Mouse (Mus musculus) forebrain, embryonic 10.5 days (tissue): ENCODE data around the gene Itgam. TPM values are rescaled to one million over a fixed set of nuclear protein-coding genes. Genes with fewer than 3 reads are reported as not detected.
"Not testable (repeated sequence)": the region's sequence is repeated elsewhere in the genome, so short reads cannot be mapped to it uniquely, and the experiment has no call there.

Source experiments
- DNase-seq: peaks from one replicate; pipeline ENCODE4 v3.0.0-alpha.2; 2017; ENCODE audit warnings: low spot score; ENCODE audit errors: extremely low spot score
- H3K27ac ChIP-seq: fragments of 300-500 bp; sonication (generic); 2 replicates; pipeline ENCODE4 v1.5.1; 2016; ENCODE audit warnings: mild to moderate bottlenecking
- H3K27me3 ChIP-seq: fragments of 300-500 bp; sonication (generic); 2 replicates; pipeline ENCODE4 v1.6.1; 2016; ENCODE audit warnings: mild to moderate bottlenecking; ENCODE audit not compliant: poor library complexity, severe bottlenecking
- H3K36me3 ChIP-seq: fragments of 300-500 bp; sonication (generic); replicated peaks from 2 replicates; pipeline ENCODE4 v1.6.1; 2016; ENCODE audit warnings: mild to moderate bottlenecking, moderate library complexity
- H3K4me1 ChIP-seq: fragments of 300-500 bp; sonication (generic); 2 replicates; pipeline ENCODE4 v1.6.1; 2016
- H3K4me3 ChIP-seq: fragments of 300-500 bp; sonication (generic); 2 replicates; pipeline ENCODE4 v1.5.1; 2016; ENCODE audit warnings: mild to moderate bottlenecking, moderate library complexity
- H3K9me3 ChIP-seq: fragments of 300-500 bp; sonication (generic); 2 replicates; pipeline ENCODE4 v1.6.1; 2016; ENCODE audit warnings: mild to moderate bottlenecking, moderate library complexity
- WGBS: fragments of 180-500 bp; shearing (Covaris S2); methylation state at CpG from one replicate; pipeline ENCODE4 v1.1.7; 2016; 5-methylcytosine and 5-hydroxymethylcytosine counted together
- polyA plus RNA-seq: library from polyadenylated mRNA; unstranded; fragments of >200 nt; fragmentation: Nextera tagmentation; extraction: Ambion mirVana; gene quantifications from 2 replicates; pipeline ENCODE4 v1.2.1, GENCODE M21; 2016

The Itgam gene
- polyA plus RNA-seq, 1 experiment from 2014 or later: 0.40 TPM

- not testable (repeated sequence) for H3K36me3 ChIP-seq, H3K4me3 ChIP-seq, H3K9me3 ChIP-seq, H3K4me1 ChIP-seq, H3K27ac ChIP-seq, H3K27me3 ChIP-seq, DNase-seq
- WGBS: 85% methylated on average over 8 of the region's 8 CpGs
Observed at GRCm38 (mm10) chr7:128158688-128159354, 96.4 kb downstream of the Itgam start.

DNA sequence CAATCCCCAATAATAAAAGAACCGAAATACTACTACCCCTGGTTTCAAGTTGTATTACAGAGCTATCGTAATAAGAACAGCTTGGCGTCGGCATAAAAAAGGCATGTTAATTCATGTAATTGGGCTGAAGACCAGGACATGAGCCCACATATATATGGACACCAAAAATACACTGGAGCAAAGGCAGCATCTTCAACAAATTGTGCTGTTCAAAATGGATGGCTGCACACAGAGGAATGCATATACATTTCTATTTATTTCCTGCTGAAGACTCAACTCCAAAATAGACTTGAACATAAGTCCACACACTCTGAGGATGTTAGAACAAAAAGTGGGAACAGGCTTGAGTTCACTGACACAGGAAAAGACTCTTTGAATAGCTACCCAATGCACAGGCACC lies 101.6 kb downstream of the Itgam start:
- no peak overlapping the region for H3K27ac ChIP-seq
- no peaks in the 10 kb centered on the region for H3K27me3 ChIP-seq
- H3K4me1 ChIP-seq: no peaks in the 10 kb centered on the region
- 92% methylated on average over 4 of the region's 4 CpGs for WGBS
- H3K4me3 ChIP-seq: no peak overlapping the region
- no peaks in the 10 kb centered on the region for H3K9me3 ChIP-seq
- no peaks in the 10 kb centered on the region for H3K36me3 ChIP-seq
- no peak for DNase-seq

DNA sequence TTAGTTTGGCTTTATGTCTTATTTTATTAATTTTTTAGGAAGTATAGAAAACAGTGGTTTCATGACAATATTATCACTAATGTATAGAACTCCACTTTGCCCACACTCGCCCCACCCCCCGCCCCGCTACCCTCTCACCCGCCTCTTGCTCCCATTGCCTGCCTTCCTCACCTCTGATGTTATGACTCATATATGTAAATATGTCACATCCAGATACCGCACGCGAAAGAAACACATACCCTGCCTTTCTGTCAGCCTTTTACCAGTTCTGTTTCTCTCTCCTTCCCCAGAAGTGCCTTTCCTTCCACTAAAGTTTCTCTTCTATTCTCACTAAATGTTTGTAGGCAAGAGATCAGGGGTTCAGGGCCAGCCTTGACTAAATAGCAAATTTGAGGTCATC lies 104.0 kb downstream of the Itgam start:
- H3K4me1 ChIP-seq: no peaks in the 10 kb centered on the region
- no peaks in the 10 kb centered on the region for H3K27me3 ChIP-seq
- WGBS: 93% methylated on average over 7 of the region's 7 CpGs
- H3K9me3 ChIP-seq: no peaks in the 10 kb centered on the region
- no peak overlapping the region for H3K4me3 ChIP-seq
- no peaks in the 10 kb centered on the region for H3K36me3 ChIP-seq
- H3K27ac ChIP-seq: no peak overlapping the region
- no peak for DNase-seq

Other genes with a start within 250 kb of the Itgam start
- 23.7 and 24.6 TPM in 2 replicates for gene Stx4a, start 238.3 kb upstream of the Itgam start, polyA plus RNA-seq
- gene Stx1b, start 238.1 kb upstream of the Itgam start, polyA plus RNA-seq: 5.5 and 6.1 TPM in 2 replicates
- gene Zfp646, start 186.4 kb upstream of the Itgam start, polyA plus RNA-seq: 18.6 and 19.5 TPM in 2 replicates
- gene Zfp668, start 185.8 kb upstream of the Itgam start, polyA plus RNA-seq: 39.9 and 41.8 TPM in 2 replicates
- 0.32 and 0.49 TPM in 2 replicates for gene Prss53, start 171.7 kb upstream of the Itgam start, polyA plus RNA-seq
- gene Gm21974, start 167.2 kb upstream of the Itgam start, polyA plus RNA-seq: not detected in 2 replicates
- gene Vkorc1, start 167.0 kb upstream of the Itgam start, polyA plus RNA-seq: 32.2 and 41.4 TPM in 2 replicates
- gene Bckdk, start 158.6 kb upstream of the Itgam start, polyA plus RNA-seq: 130 and 140 TPM in 2 replicates
- 47.4 and 49.0 TPM in 2 replicates for gene Kat8, start 150.1 kb upstream of the Itgam start, polyA plus RNA-seq
- 5.0 and 5.9 TPM in 2 replicates for gene Prss8, start 132.5 kb upstream of the Itgam start, polyA plus RNA-seq
- 11.5 and 12.5 TPM in 2 replicates for gene Prss36, start 115.9 kb upstream of the Itgam start, polyA plus RNA-seq
- gene Fus, start 95.2 kb upstream of the Itgam start, polyA plus RNA-seq: 362 and 407 TPM in 2 replicates
- 6.3 and 6.6 TPM in 2 replicates for gene Pycard, start 68.8 kb upstream of the Itgam start, polyA plus RNA-seq
- gene Trim72, start 58.7 kb upstream of the Itgam start, polyA plus RNA-seq: not detected in 2 replicates
- not detected in 2 replicates for gene Gm49368, start within 50 bp of the Itgam start, polyA plus RNA-seq
- gene Itgax, start 66.9 kb downstream of the Itgam start, polyA plus RNA-seq: not detected in 2 replicates
- gene Itgad, start 91.7 kb downstream of the Itgam start, polyA plus RNA-seq: not detected in 2 replicates
- not detected in 2 replicates for gene Cox6a2, start 143.7 kb downstream of the Itgam start, polyA plus RNA-seq
- gene Armc5, start 174.7 kb downstream of the Itgam start, polyA plus RNA-seq: 15.3 and 15.4 TPM in 2 replicates
- gene 9130023H24Rik, start 175.4 kb downstream of the Itgam start, polyA plus RNA-seq: 10.0 and 10.7 TPM in 2 replicates
- 22.5 and 23.3 TPM in 2 replicates for gene Tgfb1i1, start 184.2 kb downstream of the Itgam start, polyA plus RNA-seq
- 0.28 TPM in 1 of 2 replicates, not detected in the other for gene Slc5a2, start 203.0 kb downstream of the Itgam start, polyA plus RNA-seq
- gene BC017158, start 235.5 kb downstream of the Itgam start, polyA plus RNA-seq: 22.0 and 26.2 TPM in 2 replicates